Comparison of ENCODE assay signal across 9 mouse cellular contexts in genomic region chr9:32668075-32668673, GRCm38 (mm10). TPM values are rescaled to one million over a fixed set of nuclear protein-coding genes. Genes with fewer than 3 reads are reported as not detected.
DNase-seq lines count a peak whose midpoint lies in the region; ATAC-seq lines count a peak whose summit lies in the region.
"Had no signal": no experiment of that assay in that cellular context is flagged by ENCODE, and none has a peak within 500 bp of the region (broad histone marks: within the 10 kb centered on the region; RNA-seq: fewer than 3 reads in every experiment).

No protein-coding gene starts in this region.

- intact Hi-C loops in left cerebral cortex, postnatal 10 days (cut with DNase I), result no loop called here

- no peak for ATAC-seq in heart, embryonic 16.5 days (replicated peaks; ENCODE audit: extremely low read depth, insufficient read depth, low FRiP score)
- peak; percentile 80 for ATAC-seq in forebrain, embryonic 16.5 days
- ATAC-seq in neural tube, embryonic 14.5 days (ENCODE audit: low read depth), result peak; percentile 28; the same call in 1 of the 2 replicates
- no peak for ATAC-seq in erythroblast, adult 5-6 weeks (replicated peaks; ENCODE audit: low FRiP score, poor library complexity, severe bottlenecking)

- no peaks in the 10 kb centered on the region for H3K27me3 ChIP-seq in heart, embryonic 16.5 days (ENCODE audit: control insufficient read depth, insufficient read depth, low read length)
- H3K27me3 ChIP-seq in forebrain, embryonic 16.5 days (replicated peaks; ENCODE audit: control insufficient read depth, insufficient read depth, low read length), result peaks cover 44% of the 10 kb centered on the region
- peaks cover 3% of the 10 kb centered on the region; the same call in 1 of the 2 replicates for H3K27me3 ChIP-seq in neural tube, embryonic 14.5 days (ENCODE audit: control insufficient read depth, insufficient read depth, low read length)

- H3K27ac ChIP-seq in heart, embryonic 16.5 days (ENCODE audit: low read length), result peak overlapping the region; percentile 58; the same call in 1 of the 2 replicates
- peak overlapping the region; percentile 65 for H3K27ac ChIP-seq in forebrain, embryonic 16.5 days (ENCODE audit: low read length)
- no peak overlapping the region for H3K27ac ChIP-seq in neural tube, embryonic 14.5 days (ENCODE audit: low read depth, low read length)

- H3K9me3 ChIP-seq in heart, embryonic 16.5 days (replicated peaks; ENCODE audit: control insufficient read depth, low read length), result no peaks in the 10 kb centered on the region
- no peaks in the 10 kb centered on the region for H3K9me3 ChIP-seq in forebrain, embryonic 16.5 days (ENCODE audit: control insufficient read depth, low read length)
- no peaks in the 10 kb centered on the region for H3K9me3 ChIP-seq in neural tube, embryonic 14.5 days (ENCODE audit: control insufficient read depth, low read length)
- H3K9me3 ChIP-seq: G1E had no signal

- no peak overlapping the region for H3K4me3 ChIP-seq in heart, embryonic 16.5 days (ENCODE audit: low read length)
- no peak overlapping the region for H3K4me3 ChIP-seq in forebrain, embryonic 16.5 days (replicated peaks; ENCODE audit: low read length)
- H3K4me3 ChIP-seq in neural tube, embryonic 14.5 days (ENCODE audit: low read depth, low read length), result no peak overlapping the region

- H3K9ac ChIP-seq in heart, embryonic 16.5 days (ENCODE audit: low read length), result no peak overlapping the region
- H3K9ac ChIP-seq in forebrain, embryonic 16.5 days (replicated peaks; ENCODE audit: low read depth, low read length), result no peak overlapping the region
- H3K9ac ChIP-seq in neural tube, embryonic 14.5 days (replicated peaks; ENCODE audit: low read depth, low read length), result no peak overlapping the region

- no peaks in the 10 kb centered on the region for H3K36me3 ChIP-seq in heart, embryonic 16.5 days (ENCODE audit: control insufficient read depth, insufficient read depth)
- H3K36me3 ChIP-seq in forebrain, embryonic 16.5 days (ENCODE audit: control insufficient read depth, insufficient read depth), result no peaks in the 10 kb centered on the region
- no peaks in the 10 kb centered on the region for H3K36me3 ChIP-seq in neural tube, embryonic 14.5 days (ENCODE audit: control insufficient read depth, insufficient read depth, low read length)
- H3K36me3 ChIP-seq: G1E had no signal

- peak overlapping the region; percentile 18; the same call in 1 of the 2 replicates for H3K4me2 ChIP-seq in heart, embryonic 16.5 days (ENCODE audit: low read depth, low read length)
- no peak overlapping the region for H3K4me2 ChIP-seq in forebrain, embryonic 16.5 days (ENCODE audit: low read length)
- no peak overlapping the region for H3K4me2 ChIP-seq in neural tube, embryonic 14.5 days (ENCODE audit: low read depth, low read length)

- H3K4me1 ChIP-seq in heart, embryonic 16.5 days (ENCODE audit: control insufficient read depth, insufficient read depth, low read length), result peaks cover 28% of the 10 kb centered on the region
- peaks cover 22% of the 10 kb centered on the region for H3K4me1 ChIP-seq in forebrain, embryonic 16.5 days (replicated peaks; ENCODE audit: control insufficient read depth, insufficient read depth, low read length)
- H3K4me1 ChIP-seq in neural tube, embryonic 14.5 days (ENCODE audit: control insufficient read depth, insufficient read depth, low read length), result peaks cover 8% of the 10 kb centered on the region; the same call in 1 of the 2 replicates

- WGBS in heart, embryonic 16.5 days, result 60% methylated on average over 9 of the region's 9 CpGs
- WGBS in forebrain, embryonic 16.5 days, result 51% methylated on average over 9 of the region's 9 CpGs
- WGBS in neural tube, embryonic 14.5 days, result 39% methylated on average over 9 of the region's 9 CpGs

- DNase-seq in heart, adult 18-20 months, result no peak
- peak; percentile 73 to 78 for DNase-seq in spleen, postnatal 36 days (ENCODE audit: low spot score in 2 of 2)
- DNase-seq in spleen, adult 12 weeks (ENCODE audit: low spot score), result no peak
- DNase-seq in left cerebral cortex, postnatal 10 days (ENCODE audit: extremely low spot score in 1 of 2, low spot score in 2 of 2), result no peak

RNA-seq across cellular contexts. Expression of gene Ets1, which starts 32.2 kb away (rescaled TPM):
- 59.0 and 66.7 TPM in 2 replicates for polyA plus RNA-seq in heart, embryonic 16.5 days (2015; fragmentation: Nextera tagmentation; extraction: Ambion mirVana)
- total RNA-seq in heart, adult 18-20 months (2021), result 10 to 100 TPM; 35.3 to 36.9 TPM
- 21.3 and 26.2 TPM in 2 replicates for polyA plus RNA-seq in forebrain, embryonic 16.5 days (2015; fragmentation: Nextera tagmentation; extraction: Ambion mirVana)
- polyA plus RNA-seq in neural tube, embryonic 14.5 days (2014; fragmentation: Nextera tagmentation; extraction: Ambion mirVana), result 11.6 and 23.7 TPM in 2 replicates
- total RNA-seq in left cerebral cortex, postnatal 10 days (2021), result 10 to 100 TPM; 19.0 to 24.7 TPM
- total RNA-seq in erythroblast, adult 5-6 weeks (2015; ENCODE audit: low replicate concordance), result 5.0 and 6.5 TPM in 2 replicates
- 10.5 and 11.3 TPM in 2 replicates for total RNA-seq in erythroblast, adult 5-6 weeks (2017; ENCODE audit: low replicate concordance)
- polyA plus RNA-seq: G1E had no signal

Comparison
In these comparisons a context has a peak if more than half of its experiments do, and no peak if none do; other contexts are left out.
1. DNase-seq: peak in spleen, postnatal 36 days (2 of 2); none in heart, adult 18-20 months (0 of 2), spleen, adult 12 weeks (single experiment) and left cerebral cortex, postnatal 10 days (0 of 2).
2. ATAC-seq: peak in forebrain, embryonic 16.5 days (single experiment) and neural tube, embryonic 14.5 days (single experiment); none in heart, embryonic 16.5 days (single experiment) and erythroblast, adult 5-6 weeks (single experiment).